Mouse (Mus musculus): ENCODE data around the gene Mrpl14.

Mrpl14 gene

GRCm38 (mm10) chr17:45724574-45724921 is 38.4 kb downstream of the Mrpl14 start:
- no peak for DNase-seq (ENCODE audit: low spot score in 2 of 2)

GRCm38 (mm10) chr17:45726249-45726648 is 40.1 kb downstream of the Mrpl14 start:
- DNase-seq (ENCODE audit: low spot score in 2 of 2), result no peak

- DNase-seq (ENCODE audit: low spot score in 2 of 2), result no peak
Measured at GRCm38 (mm10) chr17:45727481-45727880, 41.4 kb downstream of the Mrpl14 start.

GRCm38 (mm10) chr17:45727983-45728723 is 42.0 kb downstream of the Mrpl14 start:
- DNase-seq (ENCODE audit: low spot score in 2 of 2), result no peak

GRCm38 (mm10) chr17:45729387-45729786 is 43.3 kb downstream of the Mrpl14 start:
- DNase-seq (ENCODE audit: low spot score in 2 of 2), result no peak

GRCm38 (mm10) chr17:45730696-45731095 is 44.6 kb downstream of the Mrpl14 start:
- no peak for DNase-seq (ENCODE audit: low spot score in 2 of 2)

- DNase-seq (ENCODE audit: low spot score in 2 of 2), result peak; percentile 73 to 79
Measured at GRCm38 (mm10) chr17:45731172-45731864, 45.2 kb downstream of the Mrpl14 start.

- peak in 1 of 2 experiments; percentile 30 for DNase-seq (ENCODE audit: low spot score in 2 of 2)
Measured at GRCm38 (mm10) chr17:45733038-45733734, 47.1 kb downstream of the Mrpl14 start.

GRCm38 (mm10) chr17:45733735-45734301 is 47.7 kb downstream of the Mrpl14 start, which contains the start of gene 1600014C23Rik:
TSS of gene 1600014C23Rik (minus strand) at chr17:45733844.
- DNase-seq (ENCODE audit: low spot score in 2 of 2), result peak; percentile 52 to 72

GRCm38 (mm10) chr17:45734333-45734732 is 48.2 kb downstream of the Mrpl14 start:
- no peak for DNase-seq (ENCODE audit: low spot score in 2 of 2)

GRCm38 (mm10) chr17:45734881-45735280 is 48.8 kb downstream of the Mrpl14 start:
- no peak for DNase-seq (ENCODE audit: low spot score in 2 of 2)

GRCm38 (mm10) chr17:45735382-45736310 is 49.5 kb downstream of the Mrpl14 start:
- DNase-seq (ENCODE audit: low spot score in 2 of 2), result peak; percentile 70 to 75

GRCm38 (mm10) chr17:45736311-45737077 is 50.4 kb downstream of the Mrpl14 start:
- DNase-seq (ENCODE audit: low spot score in 2 of 2), result peak; percentile 84 to 85

- DNase-seq (ENCODE audit: low spot score in 2 of 2), result no peak
Measured at GRCm38 (mm10) chr17:45737078-45737601, 51.0 kb downstream of the Mrpl14 start.

GRCm38 (mm10) chr17:45742371-45743147 is 56.4 kb downstream of the Mrpl14 start:
- DNase-seq (ENCODE audit: low spot score in 2 of 2), result no peak

- DNase-seq (ENCODE audit: low spot score in 2 of 2), result no peak
Measured at GRCm38 (mm10) chr17:45745629-45746028, 59.5 kb downstream of the Mrpl14 start.

- no peak for DNase-seq (ENCODE audit: low spot score in 2 of 2)
Measured at GRCm38 (mm10) chr17:45746755-45747154, 60.6 kb downstream of the Mrpl14 start.

GRCm38 (mm10) chr17:45747293-45747692 is 61.2 kb downstream of the Mrpl14 start:
- DNase-seq (ENCODE audit: low spot score in 2 of 2), result no peak
